Mouse (Mus musculus) liver, embryonic 16.5 days (tissue): ENCODE measurements around the gene Lgi2. TPM values are rescaled to one million over a fixed set of nuclear protein-coding genes. Genes with fewer than 3 reads are reported as not detected.

Source experiments
- ATAC-seq: fragments of 200-750 bp; cut with Nextera tagmentation; 2 replicates; pipeline ENCODE4 v1.8.0; 2017; ENCODE audit warnings: low read depth, mild to moderate bottlenecking, moderate number of reproducible peaks, moderate library complexity
- H3K27ac ChIP-seq: fragments of 300-500 bp; sonication (generic); 2 replicates; pipeline ENCODE4 v1.5.1; 2014; ENCODE audit warnings: mild to moderate bottlenecking, low read length
- H3K27me3 ChIP-seq: fragments of 300-500 bp; sonication (generic); 2 replicates; pipeline ENCODE4 v1.6.1; 2014; ENCODE audit warnings: low read depth, low read length, mixed read lengths; ENCODE audit not compliant: control insufficient read depth, insufficient read depth
- H3K36me3 ChIP-seq: fragments of 300-500 bp; sonication (generic); 2 replicates; pipeline ENCODE4 v1.6.1; 2014; ENCODE audit warnings: mild to moderate bottlenecking; ENCODE audit not compliant: control insufficient read depth, insufficient read depth
- H3K4me1 ChIP-seq: fragments of 300-500 bp; sonication (generic); 2 replicates; pipeline ENCODE4 v1.6.1; 2014; ENCODE audit warnings: low read depth, low read length, mixed read lengths; ENCODE audit not compliant: control insufficient read depth
- H3K4me2 ChIP-seq: fragments of 300-500 bp; sonication (generic); 2 replicates; pipeline ENCODE4 v1.6.1; 2014; ENCODE audit warnings: low read depth, low read length, mixed read lengths
- H3K4me3 ChIP-seq: fragments of 300-500 bp; sonication (generic); 2 replicates; pipeline ENCODE4 v1.5.1; 2014; ENCODE audit warnings: low read depth, mild to moderate bottlenecking, low read length
- H3K9ac ChIP-seq: fragments of 300-500 bp; sonication (generic); 2 replicates; pipeline ENCODE4 v1.6.1; 2014; ENCODE audit warnings: low read depth, low read length
- H3K9me3 ChIP-seq: fragments of 300-500 bp; sonication (generic); replicated peaks from 2 replicates; pipeline ENCODE4 v1.6.1; 2016; ENCODE audit warnings: low read length; ENCODE audit not compliant: control insufficient read depth
- WGBS: fragments of 180-500 bp; shearing (Covaris S2); extraction: QIAGEN DNeasy Blood & Tissue Kit; methylation state at CpG from one replicate; pipeline ENCODE4 v1.1.7; 2014; ENCODE audit not compliant: insufficient replicate concordance; 5-methylcytosine and 5-hydroxymethylcytosine counted together
- polyA plus RNA-seq: library from polyadenylated mRNA; unstranded; fragments of >200 nt; fragmentation: Nextera tagmentation; extraction: Ambion mirVana; gene quantifications from 2 replicates; pipeline ENCODE4 v1.2.1, GENCODE M21; 2015

Lgi2 gene
- polyA plus RNA-seq, 1 experiment from 2014 or later = 0.37 TPM

GRCm38 (mm10) chr5:52495671-52496070 is 70.6 kb downstream of the Lgi2 start:
- no peaks in the 10 kb centered on the region for H3K27me3 ChIP-seq
- no peak overlapping the region for H3K4me2 ChIP-seq
- no peak overlapping the region for H3K4me3 ChIP-seq
- H3K4me1 ChIP-seq = no peaks in the 10 kb centered on the region
- no peak for ATAC-seq
- 59% methylated on average over 13 of the region's 14 CpGs for WGBS
- no peaks in the 10 kb centered on the region for H3K9me3 ChIP-seq
- no peaks in the 10 kb centered on the region for H3K36me3 ChIP-seq
- no peak overlapping the region for H3K9ac ChIP-seq
- no peak overlapping the region for H3K27ac ChIP-seq

DNA sequence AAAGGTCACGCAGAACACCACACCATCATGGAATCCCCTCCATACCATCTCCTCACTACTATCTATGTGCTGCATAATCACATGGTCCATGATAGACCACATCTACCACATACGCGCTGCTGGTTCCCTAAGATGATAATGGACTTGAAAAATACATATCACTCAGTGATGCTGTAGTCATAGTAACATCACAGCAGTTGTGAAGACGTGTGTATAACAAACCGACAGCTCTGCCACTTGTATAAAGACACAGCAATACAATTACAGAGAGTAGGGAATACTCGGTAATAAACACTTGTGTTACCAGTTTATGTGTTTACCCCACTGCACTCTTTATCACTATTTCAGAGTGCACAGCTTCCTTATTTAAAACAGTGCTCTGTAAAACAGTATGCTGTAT is 74.8 kb downstream of the Lgi2 start:
- ATAC-seq = no peak
- 68% methylated on average over 6 of the region's 6 CpGs for WGBS
- Histone ChIP-seq H3K27me3 (no peaks in the 10 kb centered on the region), H3K4me3 (no peak overlapping the region), H3K9ac (no peak overlapping the region), H3K4me1 (no peaks in the 10 kb centered on the region), H3K4me2 (no peak overlapping the region), H3K27ac (no peak overlapping the region), H3K36me3 (no peaks in the 10 kb centered on the region), H3K9me3 (no peaks in the 10 kb centered on the region)

- no peaks in the 10 kb centered on the region for H3K4me1 ChIP-seq
- H3K4me2 ChIP-seq = no peak overlapping the region
- no peak overlapping the region for H3K27ac ChIP-seq
- WGBS = 45% methylated on average over 13 of the region's 13 CpGs
- H3K9ac ChIP-seq = no peak overlapping the region
- H3K4me3 ChIP-seq = no peak overlapping the region
- H3K27me3 ChIP-seq = no peaks in the 10 kb centered on the region
- no peaks in the 10 kb centered on the region for H3K36me3 ChIP-seq
- no peak for ATAC-seq
- H3K9me3 ChIP-seq = no peaks in the 10 kb centered on the region
These were observed 78.5 kb downstream of the Lgi2 start for GRCm38 (mm10) chr5:52487559-52488430.

Other genes starting within 250 kb of the Lgi2 start
- gene Sod3, start 202.7 kb downstream of the Lgi2 start, polyA plus RNA-seq = 7.3 and 9.2 TPM in 2 replicates
- gene Ccdc149, start 94.9 kb downstream of the Lgi2 start, polyA plus RNA-seq = 0.70 and 0.86 TPM in 2 replicates
- gene Sepsecs, start 103.2 kb upstream of the Lgi2 start, polyA plus RNA-seq = 9.0 and 9.2 TPM in 2 replicates
- 14.4 and 15.8 TPM in 2 replicates for gene Pi4k2b, start 175.1 kb upstream of the Lgi2 start, polyA plus RNA-seq
- gene Zcchc4, start 208.9 kb upstream of the Lgi2 start, polyA plus RNA-seq = 6.0 and 6.7 TPM in 2 replicates